20 mouse cellular contexts compared by ENCODE assay signal in genomic region chr9:113433424-113433823, GRCm38 (mm10).
A peak's percentile ranks its signal among the peaks of the same experiment; 100 is the strongest.
DNase-seq lines count a peak whose midpoint lies in the region; ATAC-seq and TF ChIP-seq lines count a peak whose summit lies in the region.
"Had no signal": no experiment of that assay in that cellular context is flagged by ENCODE, and none has a peak within 500 bp of the region (broad histone marks: within the 10 kb centered on the region; RNA-seq: fewer than 3 reads in every experiment).

No protein-coding gene starts in this region.

- no peak overlapping the region for H3K4me2 ChIP-seq in forebrain, embryonic 16.5 days (ENCODE audit: low read length)
- H3K4me2 ChIP-seq in midbrain, embryonic 11.5 days = no peak overlapping the region
- no peak overlapping the region for H3K4me2 ChIP-seq in midbrain, embryonic 15.5 days
- H3K4me2 ChIP-seq: embryonic facial prominence, embryonic 13.5 days; embryonic facial prominence, embryonic 15.5 days; forebrain, embryonic 13.5 days had no signal

- WGBS in forebrain, embryonic 16.5 days = 80% methylated on average over 4 of the region's 4 CpGs
- 84% methylated on average over 4 of the region's 4 CpGs for WGBS in forebrain, embryonic 10.5 days
- 87% methylated on average over 4 of the region's 4 CpGs for WGBS in midbrain, embryonic 11.5 days
- WGBS in midbrain, embryonic 15.5 days = 83% methylated on average over 4 of the region's 4 CpGs

- no peaks in the 10 kb centered on the region for H3K9me3 ChIP-seq in forebrain, embryonic 16.5 days (ENCODE audit: control insufficient read depth, low read length)
- H3K9me3 ChIP-seq in forebrain, embryonic 10.5 days = no peaks in the 10 kb centered on the region
- no peaks in the 10 kb centered on the region for H3K9me3 ChIP-seq in midbrain, embryonic 11.5 days (ENCODE audit: control insufficient read depth, low read length)
- H3K9me3 ChIP-seq in midbrain, embryonic 15.5 days = no peaks in the 10 kb centered on the region
- H3K9me3 ChIP-seq: embryonic facial prominence, embryonic 13.5 days; embryonic facial prominence, embryonic 15.5 days; forebrain, embryonic 13.5 days had no signal

- H3K36me3 ChIP-seq in forebrain, embryonic 16.5 days (ENCODE audit: control insufficient read depth, insufficient read depth) = no peaks in the 10 kb centered on the region
- H3K36me3 ChIP-seq in forebrain, embryonic 10.5 days (replicated peaks) = no peaks in the 10 kb centered on the region
- no peaks in the 10 kb centered on the region for H3K36me3 ChIP-seq in midbrain, embryonic 11.5 days (ENCODE audit: control insufficient read depth, insufficient read depth, low read length)
- H3K36me3 ChIP-seq in midbrain, embryonic 15.5 days (replicated peaks) = no peaks in the 10 kb centered on the region
- H3K36me3 ChIP-seq: embryonic facial prominence, embryonic 13.5 days; embryonic facial prominence, embryonic 15.5 days had no signal

- H3K4me1 ChIP-seq in forebrain, embryonic 16.5 days (replicated peaks; ENCODE audit: control insufficient read depth, insufficient read depth, low read length) = 0 out of 2 replicates have a peak, but pooled peaks cover 2% of the 10 kb centered on the region
- peaks cover 4% of the 10 kb centered on the region for H3K4me1 ChIP-seq in forebrain, embryonic 10.5 days
- no peaks in the 10 kb centered on the region for H3K4me1 ChIP-seq in midbrain, embryonic 11.5 days (ENCODE audit: control insufficient read depth, insufficient read depth, low read length)
- H3K4me1 ChIP-seq in midbrain, embryonic 15.5 days = peaks cover 3% of the 10 kb centered on the region; the same call in 1 of the 2 replicates
- H3K4me1 ChIP-seq in cortical plate, adult 2 months (ENCODE audit: control insufficient read depth, insufficient read depth, low read length) = peaks cover 2% of the 10 kb centered on the region; the same call in 1 of the 2 replicates
- H3K4me1 ChIP-seq: embryonic facial prominence, embryonic 13.5 days; embryonic facial prominence, embryonic 15.5 days; forebrain, embryonic 13.5 days had no signal

- DNase-seq in forebrain, embryonic 10.5 days (ENCODE audit: extremely low spot score, low spot score) = no peak
- DNase-seq in frontal cortex, postnatal 14 days (ENCODE audit: low spot score in 2 of 2) = no peak
- peak; percentile 8 for DNase-seq in midbrain, embryonic 11.5 days (ENCODE audit: low spot score, missing footprints)
- DNase-seq in layer of hippocampus, postnatal 14 days (ENCODE audit: low spot score in 2 of 2) = no peak
- DNase-seq: adrenal gland, adult 2 months; adrenal gland, postnatal 10 days; adrenal gland, postnatal 25 days; cerebellum, adult 11-12 months; cerebellum, adult 2 months; cerebellum, postnatal 10 days; cerebellum, postnatal 25 days; embryo, embryonic 11 days had no signal

- no peak overlapping the region for H3K4me3 ChIP-seq in forebrain, embryonic 16.5 days (replicated peaks; ENCODE audit: low read length)
- H3K4me3 ChIP-seq in forebrain, embryonic 10.5 days = no peak overlapping the region
- no peak overlapping the region for H3K4me3 ChIP-seq in midbrain, embryonic 11.5 days (ENCODE audit: low read depth, low read length)
- H3K4me3 ChIP-seq in midbrain, embryonic 15.5 days = no peak overlapping the region
- H3K4me3 ChIP-seq in cortical plate, adult 2 months (ENCODE audit: insufficient read depth, low read length) = no peak overlapping the region
- H3K4me3 ChIP-seq: embryonic facial prominence, embryonic 13.5 days; embryonic facial prominence, embryonic 15.5 days; erythroblast, embryonic 14.5 days; forebrain, embryonic 13.5 days had no signal

- no peak overlapping the region for H3K9ac ChIP-seq in forebrain, embryonic 16.5 days (replicated peaks; ENCODE audit: low read depth, low read length)
- no peak overlapping the region for H3K9ac ChIP-seq in midbrain, embryonic 11.5 days (ENCODE audit: low read length)
- H3K9ac ChIP-seq in midbrain, embryonic 15.5 days = no peak overlapping the region
- H3K9ac ChIP-seq: embryonic facial prominence, embryonic 13.5 days; embryonic facial prominence, embryonic 15.5 days; forebrain, embryonic 13.5 days had no signal

- no peak for TF ChIP-seq CTCF in cortical plate, adult 2 months (IDR thresholded peaks at IDR 0.05; ENCODE audit: extremely low read depth, insufficient read depth, low read length)

- TF ChIP-seq POLR2A in cortical plate, adult 2 months (IDR thresholded peaks at IDR 0.05; ENCODE audit: extremely low read depth, insufficient read depth, low read length) = no peak

- peak overlapping the region; percentile 30; the same call in 1 of the 2 replicates for H3K27ac ChIP-seq in forebrain, embryonic 16.5 days (ENCODE audit: low read length)
- no peak overlapping the region for H3K27ac ChIP-seq in forebrain, embryonic 10.5 days
- H3K27ac ChIP-seq in midbrain, embryonic 11.5 days (ENCODE audit: low read depth, low read length) = no peak overlapping the region
- no peak overlapping the region for H3K27ac ChIP-seq in midbrain, embryonic 15.5 days
- H3K27ac ChIP-seq in cortical plate, adult 2 months (ENCODE audit: insufficient read depth, low read length) = peak overlapping the region; percentile 63
- H3K27ac ChIP-seq: embryonic facial prominence, embryonic 13.5 days; embryonic facial prominence, embryonic 15.5 days; forebrain, embryonic 13.5 days had no signal

- H3K27me3 ChIP-seq in forebrain, embryonic 16.5 days (replicated peaks; ENCODE audit: control insufficient read depth, insufficient read depth, low read length) = no peaks in the 10 kb centered on the region
- no peaks in the 10 kb centered on the region for H3K27me3 ChIP-seq in forebrain, embryonic 10.5 days (ENCODE audit: poor library complexity, severe bottlenecking)
- H3K27me3 ChIP-seq in midbrain, embryonic 11.5 days (ENCODE audit: control insufficient read depth, insufficient read depth, low read length) = no peaks in the 10 kb centered on the region
- no peaks in the 10 kb centered on the region for H3K27me3 ChIP-seq in midbrain, embryonic 15.5 days (replicated peaks)
- H3K27me3 ChIP-seq: embryonic facial prominence, embryonic 13.5 days; embryonic facial prominence, embryonic 15.5 days; forebrain, embryonic 13.5 days had no signal

- ATAC-seq in forebrain, embryonic 16.5 days = no peak
- peak; percentile 89 for ATAC-seq in frontal cortex, adult (ENCODE audit: low TSS enrichment)
- ATAC-seq in midbrain, embryonic 11.5 days (ENCODE audit: low FRiP score) = no peak
- no peak for ATAC-seq in midbrain, embryonic 15.5 days (replicated peaks)
- ATAC-seq: forebrain, embryonic 13.5 days had no signal

Comparison
In these comparisons a context has a peak if more than half of its experiments do, and no peak if none do; other contexts are left out.
1. H3K27ac ChIP-seq: peak in forebrain, embryonic 16.5 days (single experiment) and cortical plate, adult 2 months (single experiment); none in forebrain, embryonic 10.5 days (single experiment), midbrain, embryonic 11.5 days (single experiment) and midbrain, embryonic 15.5 days (single experiment).